Comparison of ENCODE assay signal across 8 mouse cellular contexts in genomic region chr7:109615601-109616000, GRCm38 (mm10).
DNase-seq lines count a peak whose midpoint lies in the region; ATAC-seq lines count a peak whose summit lies in the region.

No protein-coding gene starts in this region.

- WGBS in heart, embryonic 12.5 days = 11% methylated on average over 4 of the region's 4 CpGs
- 23% methylated on average over 4 of the region's 4 CpGs for WGBS in embryonic facial prominence, embryonic 13.5 days
- WGBS in hindbrain, embryonic 13.5 days = 32% methylated on average over 4 of the region's 4 CpGs
- 24% methylated on average over 4 of the region's 4 CpGs for WGBS in midbrain, embryonic 12.5 days

- peaks cover 3% of the 10 kb centered on the region; the same call in 1 of the 2 replicates for H3K36me3 ChIP-seq in heart, embryonic 12.5 days
- no peaks in the 10 kb centered on the region for H3K36me3 ChIP-seq in embryonic facial prominence, embryonic 13.5 days
- H3K36me3 ChIP-seq in hindbrain, embryonic 13.5 days = no peaks in the 10 kb centered on the region
- H3K36me3 ChIP-seq in midbrain, embryonic 12.5 days = no peaks in the 10 kb centered on the region

- H3K4me3 ChIP-seq in heart, embryonic 12.5 days = peak overlapping the region; percentile 46
- peak overlapping the region; percentile 34 for H3K4me3 ChIP-seq in embryonic facial prominence, embryonic 13.5 days
- H3K4me3 ChIP-seq in hindbrain, embryonic 13.5 days = peak overlapping the region; percentile 40
- H3K4me3 ChIP-seq in midbrain, embryonic 12.5 days = peak overlapping the region; percentile 40

- H3K27me3 ChIP-seq in heart, embryonic 12.5 days (replicated peaks) = no peaks in the 10 kb centered on the region
- no peaks in the 10 kb centered on the region for H3K27me3 ChIP-seq in embryonic facial prominence, embryonic 13.5 days
- H3K27me3 ChIP-seq in hindbrain, embryonic 13.5 days = no peaks in the 10 kb centered on the region
- no peaks in the 10 kb centered on the region for H3K27me3 ChIP-seq in midbrain, embryonic 12.5 days

- ATAC-seq in heart, embryonic 12.5 days (ENCODE audit: insufficient number of reproducible peaks, low FRiP score) = no peak
- ATAC-seq in embryonic facial prominence, embryonic 13.5 days (ENCODE audit: insufficient number of reproducible peaks, insufficient read depth, low FRiP score, low TSS enrichment, low read depth) = no peak
- ATAC-seq in hindbrain, embryonic 13.5 days (ENCODE audit: low FRiP score) = no peak
- ATAC-seq in midbrain, embryonic 12.5 days (ENCODE audit: low FRiP score, low read depth) = no peak

- H3K4me2 ChIP-seq in heart, embryonic 12.5 days = peak overlapping the region; percentile 81
- H3K4me2 ChIP-seq in embryonic facial prominence, embryonic 13.5 days = peak overlapping the region; percentile 62
- H3K4me2 ChIP-seq in hindbrain, embryonic 13.5 days = peak overlapping the region; percentile 60
- H3K4me2 ChIP-seq in midbrain, embryonic 12.5 days (replicated peaks) = peak overlapping the region; percentile 64

- H3K9ac ChIP-seq in heart, embryonic 12.5 days = peak overlapping the region; percentile 70
- H3K9ac ChIP-seq in embryonic facial prominence, embryonic 13.5 days = peak overlapping the region; percentile 57; the same call in 1 of the 2 replicates
- H3K9ac ChIP-seq in hindbrain, embryonic 13.5 days = peak overlapping the region; percentile 61
- peak overlapping the region; percentile 49; the same call in 1 of the 2 replicates for H3K9ac ChIP-seq in midbrain, embryonic 12.5 days (replicated peaks)

- no peaks in the 10 kb centered on the region for H3K9me3 ChIP-seq in heart, embryonic 12.5 days (replicated peaks)
- no peaks in the 10 kb centered on the region for H3K9me3 ChIP-seq in embryonic facial prominence, embryonic 13.5 days
- no peaks in the 10 kb centered on the region for H3K9me3 ChIP-seq in hindbrain, embryonic 13.5 days
- no peaks in the 10 kb centered on the region for H3K9me3 ChIP-seq in midbrain, embryonic 12.5 days

- peaks cover 70% of the 10 kb centered on the region for H3K4me1 ChIP-seq in heart, embryonic 12.5 days (replicated peaks)
- peaks cover 67% of the 10 kb centered on the region for H3K4me1 ChIP-seq in embryonic facial prominence, embryonic 13.5 days
- peaks cover 52% of the 10 kb centered on the region for H3K4me1 ChIP-seq in hindbrain, embryonic 13.5 days (replicated peaks)
- peaks cover 57% of the 10 kb centered on the region for H3K4me1 ChIP-seq in midbrain, embryonic 12.5 days

- no peak for DNase-seq in heart, adult 8-10 months (ENCODE audit: low spot score)
- no peak for DNase-seq in adrenal gland, adult 8-10 months
- no peak for DNase-seq in gastrocnemius, adult 18-20 months (ENCODE audit: low spot score)
- DNase-seq in urinary bladder, adult 2 months (ENCODE audit: low spot score) = no peak

- peak overlapping the region; percentile 97 for H3K27ac ChIP-seq in heart, embryonic 12.5 days (ENCODE audit: poor library complexity, severe bottlenecking)
- peak overlapping the region; percentile 91 for H3K27ac ChIP-seq in embryonic facial prominence, embryonic 13.5 days
- peak overlapping the region; percentile 82 for H3K27ac ChIP-seq in hindbrain, embryonic 13.5 days
- H3K27ac ChIP-seq in midbrain, embryonic 12.5 days (replicated peaks) = peak overlapping the region; percentile 84
